Mouse (Mus musculus): ENCODE results near the gene Rnf225. TPM values are rescaled to one million over a fixed set of nuclear protein-coding genes. Genes with fewer than 3 reads are reported as not detected.

The Rnf225 gene
- polyA plus RNA-seq, 2 experiments: 0.09 to 0.55 TPM

- DNase-seq (ENCODE audit: low read depth in 3 of 3, low spot score in 3 of 3) (no peak), ATAC-seq (ENCODE audit: insufficient read depth) (no peak)
- Histone ChIP-seq H3K27ac (no peak overlapping the region), H3K4me2 (ENCODE audit: low read depth) (no peak overlapping the region), H3K9me3 (ENCODE audit: control insufficient read depth, low read length) (no peaks in the 10 kb centered on the region), H3K27me3 (ENCODE audit: control insufficient read depth, insufficient read depth, low read length) (no peaks in the 10 kb centered on the region), H3K4me1 (replicated peaks; ENCODE audit: control insufficient read depth in 2 of 2, insufficient read depth in 2 of 2, low read length in 1 of 2) (no peaks in the 10 kb centered on the region), H3K36me3 (replicated peaks; ENCODE audit: control insufficient read depth, insufficient read depth, low read depth) (no peaks in the 10 kb centered on the region), H3K4me3 (ENCODE audit: insufficient read depth in 1 of 2, low read depth in 2 of 2, low read length in 2 of 2) (no peak overlapping the region), H3K9ac (replicated peaks) (no peak overlapping the region)
- WGBS (ENCODE audit: insufficient replicate concordance): 76% methylated on average over 5 of the region's 5 CpGs
- TF ChIP-seq CTCF (IDR thresholded peaks at IDR 0.05; ENCODE audit: low read depth) (no peak), EP300 (IDR thresholded peaks at IDR 0.05; ENCODE audit: low read depth) (no peak)
These were observed 39.6 kb upstream of the Rnf225 start for GRCm38 (mm10) chr7:12887585-12887984.

GRCm38 (mm10) chr7:12890928-12891327 lies 36.3 kb upstream of the Rnf225 start:
- Histone ChIP-seq H3K4me2 (ENCODE audit: low read depth) (no peak overlapping the region), H3K9me3 (ENCODE audit: control insufficient read depth, low read length) (no peaks in the 10 kb centered on the region), H3K27me3 (ENCODE audit: control insufficient read depth, insufficient read depth, low read length) (no peaks in the 10 kb centered on the region), H3K9ac (replicated peaks) (no peak overlapping the region), H3K27ac (no peak overlapping the region), H3K36me3 (replicated peaks; ENCODE audit: control insufficient read depth, insufficient read depth, low read depth) (no peaks in the 10 kb centered on the region), H3K4me3 (ENCODE audit: insufficient read depth in 1 of 2, low read depth in 2 of 2, low read length in 2 of 2) (no peak overlapping the region), H3K4me1 (replicated peaks; ENCODE audit: control insufficient read depth in 2 of 2, insufficient read depth in 2 of 2, low read length in 1 of 2) (no peaks in the 10 kb centered on the region)
- ATAC-seq (ENCODE audit: insufficient read depth) (no peak), DNase-seq (ENCODE audit: low read depth in 3 of 3, low spot score in 3 of 3) (no peak)
- WGBS (ENCODE audit: insufficient replicate concordance): 79% methylated on average over 14 of the region's 14 CpGs
- TF ChIP-seq EP300 (IDR thresholded peaks at IDR 0.05; ENCODE audit: low read depth) (no peak), CTCF (IDR thresholded peaks at IDR 0.05; ENCODE audit: low read depth) (no peak)

- Histone ChIP-seq H3K27me3 (ENCODE audit: control insufficient read depth, insufficient read depth, low read length) (no peaks in the 10 kb centered on the region), H3K9ac (replicated peaks) (no peak overlapping the region), H3K4me3 (ENCODE audit: insufficient read depth in 1 of 2, low read depth in 2 of 2, low read length in 2 of 2) (no peak overlapping the region), H3K9me3 (ENCODE audit: control insufficient read depth, low read length) (no peaks in the 10 kb centered on the region), H3K27ac (no peak overlapping the region), H3K36me3 (replicated peaks; ENCODE audit: control insufficient read depth, insufficient read depth, low read depth) (no peaks in the 10 kb centered on the region), H3K4me1 (replicated peaks; ENCODE audit: control insufficient read depth in 2 of 2, insufficient read depth in 2 of 2, low read length in 1 of 2) (no peaks in the 10 kb centered on the region), H3K4me2 (ENCODE audit: low read depth) (no peak overlapping the region)
- DNase-seq (ENCODE audit: low read depth in 3 of 3, low spot score in 3 of 3) (no peak), ATAC-seq (ENCODE audit: insufficient read depth) (no peak)
- WGBS (ENCODE audit: insufficient replicate concordance): 28% methylated on average over 1 of the region's 1 CpGs
- TF ChIP-seq CTCF (IDR thresholded peaks at IDR 0.05; ENCODE audit: low read depth) (no peak), EP300 (IDR thresholded peaks at IDR 0.05; ENCODE audit: low read depth) (no peak)
These were observed 35.9 kb upstream of the Rnf225 start for GRCm38 (mm10) chr7:12891334-12891733.

- Histone ChIP-seq H3K27me3 (ENCODE audit: control insufficient read depth, insufficient read depth, low read length) (no peaks in the 10 kb centered on the region), H3K27ac (no peak within 1 kb of the TSS), H3K4me2 (ENCODE audit: low read depth) (peak within 1 kb of the TSS; percentile 73), H3K4me3 (ENCODE audit: insufficient read depth in 1 of 2, low read depth in 2 of 2, low read length in 2 of 2) (peak within 1 kb of the TSS; percentile 59 to 99), H3K9ac (replicated peaks) (peak within 1 kb of the TSS; percentile 41), H3K4me1 (replicated peaks; ENCODE audit: control insufficient read depth in 2 of 2, insufficient read depth in 2 of 2, low read length in 1 of 2) (peaks cover 3 to 9% of the 10 kb centered on the region in 2 experiments), H3K9me3 (ENCODE audit: control insufficient read depth, low read length) (no peaks in the 10 kb centered on the region), H3K36me3 (replicated peaks; ENCODE audit: control insufficient read depth, insufficient read depth, low read depth) (no peaks in the 10 kb centered on the region)
- ATAC-seq (ENCODE audit: insufficient read depth): peak; percentile 96
- TF ChIP-seq EP300 (IDR thresholded peaks at IDR 0.05; ENCODE audit: low read depth) (no peak), CTCF (IDR thresholded peaks at IDR 0.05; ENCODE audit: low read depth) (no peak; the same call in 1 of the 2 replicates)
- DNase-seq (ENCODE audit: low read depth in 3 of 3, low spot score in 3 of 3): peak; percentile 76 to 82 (median 80)
- WGBS (ENCODE audit: insufficient replicate concordance): 3% methylated on average over 36 of the region's 36 CpGs
These were observed 29.4 kb upstream of the Rnf225 start, which contains the start of gene Zscan22 for GRCm38 (mm10) chr7:12897655-12898410. Gene Zscan22, plus strand, starts transcription at chr7:12897815.

GRCm38 (mm10) chr7:12901517-12901916 lies 25.7 kb upstream of the Rnf225 start:
- Histone ChIP-seq H3K27ac (no peak overlapping the region), H3K4me3 (ENCODE audit: insufficient read depth in 1 of 2, low read depth in 2 of 2, low read length in 2 of 2) (no peak overlapping the region), H3K4me1 (replicated peaks; ENCODE audit: control insufficient read depth in 2 of 2, insufficient read depth in 2 of 2, low read length in 1 of 2) (peaks cover 3 to 9% of the 10 kb centered on the region in 2 experiments), H3K27me3 (ENCODE audit: control insufficient read depth, insufficient read depth, low read length) (no peaks in the 10 kb centered on the region), H3K4me2 (ENCODE audit: low read depth) (no peak overlapping the region), H3K36me3 (replicated peaks; ENCODE audit: control insufficient read depth, insufficient read depth, low read depth) (peaks cover 6% of the 10 kb centered on the region), H3K9me3 (ENCODE audit: control insufficient read depth, low read length) (no peaks in the 10 kb centered on the region), H3K9ac (replicated peaks) (no peak overlapping the region)
- 33% methylated on average over 5 of the region's 5 CpGs for WGBS (ENCODE audit: insufficient replicate concordance)
- TF ChIP-seq EP300 (IDR thresholded peaks at IDR 0.05; ENCODE audit: low read depth) (no peak), CTCF (IDR thresholded peaks at IDR 0.05; ENCODE audit: low read depth) (no peak)
- ATAC-seq (ENCODE audit: insufficient read depth): no peak
- DNase-seq (ENCODE audit: low read depth in 3 of 3, low spot score in 3 of 3): no peak
